Mouse (Mus musculus): ENCODE results near the gene Hoxb7.

Gene Hoxb7

DNA sequence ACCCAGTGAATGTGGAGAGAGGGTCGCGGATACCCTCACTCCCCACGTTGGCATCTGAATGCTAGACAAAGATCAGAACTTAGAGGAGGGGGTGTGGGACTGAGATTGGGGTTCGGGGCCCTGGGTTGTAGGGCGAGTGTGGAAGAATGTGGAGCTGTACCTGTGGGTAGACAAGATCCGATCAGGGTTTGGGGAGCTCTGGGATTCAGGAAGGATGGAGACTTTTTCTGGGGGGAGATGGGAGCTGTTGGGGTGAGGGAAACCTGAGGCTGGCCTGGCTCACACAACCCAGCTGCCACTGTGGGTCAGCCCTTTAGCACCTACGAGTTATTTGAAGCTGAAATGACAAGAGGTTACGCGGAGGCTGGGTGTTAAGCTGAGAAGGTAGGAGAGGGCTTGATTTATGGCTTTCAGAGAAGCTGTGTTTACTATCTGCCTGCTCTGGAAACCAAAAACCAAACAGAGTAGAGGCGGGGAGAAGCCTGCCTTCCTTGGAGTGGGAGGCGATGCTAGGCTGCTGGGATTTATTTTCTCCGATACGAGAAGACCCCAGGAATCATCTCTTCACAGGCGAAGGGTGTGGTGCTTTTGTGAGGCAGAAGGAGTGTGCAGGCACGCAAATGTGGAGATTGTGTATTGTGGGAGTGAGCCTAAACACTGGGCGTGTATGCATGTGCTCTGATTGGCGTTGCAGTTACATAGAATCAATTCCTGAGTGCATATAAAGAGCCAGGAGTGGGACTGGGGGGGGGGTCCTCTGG is 47.0 kb downstream of the Hoxb7 start:
- DNase-seq (ENCODE audit: low spot score in 2 of 2) = no peak

- no peak for DNase-seq (ENCODE audit: low spot score in 2 of 2)
Measured at GRCm38 (mm10) chr11:96334002-96334364, 47.6 kb downstream of the Hoxb7 start.

DNA sequence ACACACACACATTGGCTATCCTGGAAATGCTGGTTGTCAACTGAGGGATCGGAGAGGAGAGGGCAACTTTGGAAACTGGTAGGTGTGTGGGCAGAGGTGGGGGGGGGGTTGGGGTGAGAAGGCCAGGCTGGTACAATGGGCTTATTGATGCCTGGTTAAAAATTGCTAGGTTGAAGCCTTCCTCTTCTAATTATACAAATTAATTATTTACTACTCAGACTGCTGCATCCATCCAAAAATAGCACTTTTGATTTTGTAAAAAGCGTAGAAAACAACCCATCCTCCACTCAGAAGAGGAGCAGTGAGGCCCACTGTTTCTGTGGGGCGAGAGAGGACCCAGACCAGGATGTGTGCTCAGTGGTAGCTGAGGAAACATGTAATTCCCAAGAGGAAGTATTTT is 48.6 kb downstream of the Hoxb7 start:
- no peak for DNase-seq (ENCODE audit: low spot score in 2 of 2)

GRCm38 (mm10) chr11:96336597-96336996 is 50.2 kb downstream of the Hoxb7 start:
- no peak for DNase-seq (ENCODE audit: low spot score in 2 of 2)

- no peak for DNase-seq (ENCODE audit: low spot score in 2 of 2)
Measured at GRCm38 (mm10) chr11:96337026-96337425, 50.6 kb downstream of the Hoxb7 start.

DNA sequence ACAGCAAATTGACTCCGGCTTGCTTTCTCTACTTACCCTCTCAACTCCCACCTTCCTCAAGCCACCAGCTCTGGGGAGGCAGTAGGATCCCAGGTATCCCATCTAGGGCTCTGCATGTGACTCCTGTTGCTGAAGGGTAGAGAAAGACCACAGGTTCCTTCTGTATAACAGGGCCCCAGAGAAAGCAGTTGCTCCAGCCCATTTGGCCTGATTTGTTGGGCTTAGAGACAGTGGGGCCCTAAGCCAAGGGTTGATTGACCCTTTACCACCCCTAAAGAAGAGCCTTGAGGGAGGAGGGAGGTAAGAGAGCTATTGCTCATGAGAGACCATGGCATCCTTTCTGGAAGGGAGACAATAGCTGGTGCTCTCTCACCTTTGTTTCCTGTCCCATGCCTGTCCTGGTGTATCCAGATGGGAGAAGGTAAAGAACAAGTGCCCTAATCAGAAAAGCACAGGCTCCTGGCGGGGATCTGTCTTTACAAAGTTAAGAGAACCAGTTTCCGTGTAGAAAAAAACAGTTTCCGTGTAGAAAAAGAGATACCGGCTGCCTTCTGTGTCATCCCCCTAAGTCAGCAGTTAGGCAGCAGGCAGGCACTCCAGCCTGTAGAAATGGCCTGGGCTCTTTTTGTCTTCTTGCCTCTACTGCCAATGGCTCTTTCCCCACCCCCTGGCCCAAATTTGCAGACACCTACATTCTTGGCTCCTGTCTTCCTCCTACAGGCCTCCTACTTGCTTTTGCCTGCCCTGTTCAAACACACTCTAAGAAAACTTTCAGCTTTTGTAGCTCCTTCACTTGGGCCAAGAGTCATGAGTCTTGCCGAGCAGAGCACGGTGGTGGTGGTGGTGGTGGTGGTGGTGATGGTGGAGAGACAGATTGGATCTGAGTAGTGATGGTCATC is 52.8 kb downstream of the Hoxb7 start:
- no peak for DNase-seq (ENCODE audit: low spot score in 2 of 2)
